Mouse (Mus musculus) hindbrain, embryonic 10.5 days (tissue): ENCODE measurements around the gene Man2a2. TPM values are rescaled to one million over a fixed set of nuclear protein-coding genes. Genes with fewer than 3 reads are reported as not detected.
A peak's percentile ranks its signal among the peaks of the same experiment; 100 is the strongest.

ENCODE experiments used
- DNase-seq: peaks from one replicate; pipeline ENCODE4 v3.0.0-alpha.2; 2017; ENCODE audit warnings: low spot score
- H3K27ac ChIP-seq: fragments of 300-500 bp; sonication (generic); 2 replicates; pipeline ENCODE4 v1.5.1; 2016; ENCODE audit warnings: mild to moderate bottlenecking, moderate library complexity
- H3K27me3 ChIP-seq: fragments of 300-500 bp; sonication (generic); 2 replicates; pipeline ENCODE4 v1.6.1; 2016; ENCODE audit warnings: mild to moderate bottlenecking; ENCODE audit not compliant: poor library complexity, insufficient read depth, severe bottlenecking
- H3K36me3 ChIP-seq: fragments of 300-500 bp; sonication (generic); 2 replicates; pipeline ENCODE4 v1.6.1; 2016; ENCODE audit warnings: mild to moderate bottlenecking, moderate library complexity
- H3K4me1 ChIP-seq: fragments of 300-500 bp; sonication (generic); replicated peaks from 2 replicates; pipeline ENCODE4 v1.6.1; 2016; ENCODE audit warnings: mild to moderate bottlenecking
- H3K4me3 ChIP-seq: fragments of 300-500 bp; sonication (generic); 2 replicates; pipeline ENCODE4 v1.5.1; 2016; ENCODE audit warnings: mild to moderate bottlenecking, moderate library complexity
- H3K9me3 ChIP-seq: fragments of 300-500 bp; sonication (generic); 2 replicates; pipeline ENCODE4 v1.6.1; 2016; ENCODE audit warnings: mild to moderate bottlenecking, moderate library complexity
- WGBS: fragments of 180-500 bp; shearing (Covaris S2); methylation state at CpG from one replicate; pipeline ENCODE4 v1.1.7; 2016; 5-methylcytosine and 5-hydroxymethylcytosine counted together
- polyA plus RNA-seq: library from polyadenylated mRNA; unstranded; fragments of >200 nt; fragmentation: Nextera tagmentation; extraction: Ambion mirVana; gene quantifications from 2 replicates; pipeline ENCODE4 v1.2.1, GENCODE M21; 2016

The Man2a2 gene
- polyA plus RNA-seq, 1 experiment from 2014 or later = 17.7 TPM

DNA sequence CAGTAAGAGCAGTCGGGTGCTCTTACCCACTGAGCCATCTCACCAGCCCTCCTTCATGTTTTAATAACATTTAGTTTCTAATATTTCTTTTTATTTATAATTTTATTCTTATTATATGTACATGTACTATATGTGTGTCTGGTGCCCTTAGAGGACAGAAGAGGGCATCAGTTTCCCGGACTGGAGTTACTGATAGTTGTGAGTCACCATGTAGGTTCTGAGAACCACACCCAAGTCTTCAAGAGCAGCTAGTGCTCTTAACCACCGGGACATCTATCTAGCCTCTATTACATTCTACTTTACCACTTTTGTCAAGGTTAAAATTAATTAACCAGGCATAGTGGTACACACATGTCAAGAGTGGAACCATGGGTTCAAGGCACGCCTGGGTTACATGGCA, 23.4 kb upstream of the Man2a2 start:
- peaks cover 11% of the 10 kb centered on the region; the same call in 1 of the 2 replicates for H3K4me1 ChIP-seq
- H3K9me3 ChIP-seq = no peaks in the 10 kb centered on the region
- no peaks in the 10 kb centered on the region for H3K27me3 ChIP-seq
- no peak for DNase-seq
- 89% methylated on average over 4 of the region's 4 CpGs for WGBS
- no peak overlapping the region for H3K27ac ChIP-seq
- H3K4me3 ChIP-seq = no peak overlapping the region
- peaks cover 85% of the 10 kb centered on the region for H3K36me3 ChIP-seq

DNA sequence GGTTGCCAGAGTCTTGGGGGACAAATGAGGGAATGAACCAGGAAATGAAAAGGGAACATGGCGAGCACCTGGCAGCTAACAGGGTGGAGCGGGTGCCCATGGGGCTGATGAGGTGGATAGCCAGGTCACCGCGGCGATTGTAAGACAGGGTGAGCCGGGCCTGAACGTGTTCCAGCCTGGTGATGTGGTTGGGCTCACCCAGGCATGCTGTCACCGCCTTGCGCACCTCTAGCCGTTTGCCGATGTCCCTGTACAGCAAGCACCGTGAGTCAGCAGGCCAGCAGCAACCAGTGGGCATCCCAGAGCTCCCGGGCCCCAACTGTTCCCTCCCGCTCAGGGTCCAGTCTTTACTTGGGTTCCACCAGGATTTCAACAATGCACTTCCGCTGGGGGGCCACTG, 20.9 kb upstream of the Man2a2 start:
- H3K4me1 ChIP-seq = peaks cover 17% of the 10 kb centered on the region
- H3K9me3 ChIP-seq = no peaks in the 10 kb centered on the region
- no peak for DNase-seq
- 95% methylated on average over 15 of the region's 15 CpGs for WGBS
- H3K36me3 ChIP-seq = peaks cover 75% of the 10 kb centered on the region
- peaks cover 9% of the 10 kb centered on the region for H3K27me3 ChIP-seq
- H3K27ac ChIP-seq = no peak overlapping the region
- no peak overlapping the region for H3K4me3 ChIP-seq

DNA sequence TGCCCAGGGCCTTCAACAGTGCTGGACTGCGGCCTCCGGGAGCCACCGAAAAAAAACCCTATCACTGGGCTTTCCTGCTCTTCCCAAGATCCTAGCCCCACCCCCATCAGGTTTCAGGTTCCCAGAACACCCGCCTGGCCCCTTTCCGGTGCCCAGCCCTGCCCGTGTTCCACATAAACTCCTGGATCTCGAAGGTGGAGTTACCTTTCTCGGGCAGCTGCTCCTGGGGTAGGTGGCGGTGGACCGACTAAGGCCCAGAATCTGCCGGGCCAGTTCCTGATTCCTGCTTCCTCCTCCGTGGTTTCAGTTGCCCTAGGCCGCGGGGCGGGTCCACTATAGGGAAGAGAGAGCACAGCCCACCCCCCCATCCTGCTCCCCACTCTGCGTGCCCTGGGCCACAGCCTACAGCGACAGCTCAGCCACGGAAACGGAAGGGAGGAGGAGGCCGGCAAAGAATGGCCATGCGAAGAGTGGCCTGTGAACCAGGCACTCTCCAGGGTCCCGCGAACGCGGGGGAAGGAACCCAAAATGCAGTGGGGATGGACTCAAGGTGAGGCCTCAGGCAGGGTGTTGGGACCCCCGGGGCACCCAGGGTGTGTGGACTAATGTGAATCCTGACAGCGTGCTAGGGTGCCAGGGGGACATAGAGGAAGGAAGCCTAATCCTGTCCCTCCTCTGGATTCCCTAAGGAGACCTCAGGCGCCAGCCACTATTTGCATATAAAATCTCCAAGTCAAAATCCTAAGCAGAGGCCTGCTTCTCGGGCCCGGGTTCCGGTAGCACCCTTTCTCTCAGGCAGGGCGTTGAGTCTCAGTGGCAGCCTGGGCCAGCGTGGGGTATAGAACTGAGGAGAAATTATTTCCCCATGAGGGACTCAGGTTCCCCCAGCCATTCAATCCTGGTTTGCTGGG, 16.7 kb upstream of the Man2a2 start, which contains the start of gene Fes:
Gene Fes, minus strand, starts transcription at position 314 of the 911 bp plus-strand sequence.
- Histone ChIP-seq H3K27ac (peak within 1 kb of the TSS; percentile 89), H3K4me3 (peak within 1 kb of the TSS; percentile 49), H3K4me1 (peaks cover 29% of the 10 kb centered on the region), H3K9me3 (no peaks in the 10 kb centered on the region), H3K36me3 (peaks cover 42% of the 10 kb centered on the region), H3K27me3 (peaks cover 23% of the 10 kb centered on the region)
- peak; percentile 58 for DNase-seq
- WGBS = 6% methylated on average over 33 of the region's 33 CpGs

DNA sequence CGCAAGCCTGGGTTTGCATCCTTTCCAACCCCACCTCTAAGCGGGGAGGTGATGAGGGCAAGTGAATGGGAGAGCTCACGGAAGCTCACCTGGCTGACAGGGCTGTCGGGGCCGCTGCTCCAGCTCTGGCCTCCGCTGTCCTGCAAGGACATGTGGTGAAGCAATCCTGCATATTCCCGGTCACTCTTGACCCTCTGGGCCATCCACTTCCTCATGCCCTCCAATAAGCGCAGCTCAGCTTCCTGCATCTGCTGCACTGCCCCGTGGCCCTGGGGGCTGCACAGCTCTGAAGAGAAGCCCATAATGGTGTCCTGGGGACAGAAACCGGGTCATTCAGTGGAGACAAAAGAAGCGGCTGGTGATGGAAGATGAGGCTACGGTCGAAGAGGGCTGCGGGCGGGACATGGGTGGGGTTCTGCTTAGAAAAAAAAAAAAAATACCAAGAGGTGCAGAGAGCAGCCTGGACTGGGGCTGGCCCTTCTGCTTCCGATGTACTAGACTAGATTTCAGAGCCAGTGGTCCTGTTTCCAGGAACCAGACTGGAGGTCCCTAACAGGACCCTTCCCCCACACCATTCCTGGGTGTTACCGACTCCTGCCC, 16.0 kb upstream of the Man2a2 start:
- H3K4me3 ChIP-seq = peak overlapping the region; percentile 49
- peak overlapping the region; percentile 89 for H3K27ac ChIP-seq
- H3K4me1 ChIP-seq = peaks cover 37% of the 10 kb centered on the region
- H3K36me3 ChIP-seq = peaks cover 42% of the 10 kb centered on the region
- 22% methylated on average over 17 of the region's 17 CpGs for WGBS
- peaks cover 30% of the 10 kb centered on the region for H3K27me3 ChIP-seq
- H3K9me3 ChIP-seq = no peaks in the 10 kb centered on the region
- DNase-seq = peak; percentile 47

DNA sequence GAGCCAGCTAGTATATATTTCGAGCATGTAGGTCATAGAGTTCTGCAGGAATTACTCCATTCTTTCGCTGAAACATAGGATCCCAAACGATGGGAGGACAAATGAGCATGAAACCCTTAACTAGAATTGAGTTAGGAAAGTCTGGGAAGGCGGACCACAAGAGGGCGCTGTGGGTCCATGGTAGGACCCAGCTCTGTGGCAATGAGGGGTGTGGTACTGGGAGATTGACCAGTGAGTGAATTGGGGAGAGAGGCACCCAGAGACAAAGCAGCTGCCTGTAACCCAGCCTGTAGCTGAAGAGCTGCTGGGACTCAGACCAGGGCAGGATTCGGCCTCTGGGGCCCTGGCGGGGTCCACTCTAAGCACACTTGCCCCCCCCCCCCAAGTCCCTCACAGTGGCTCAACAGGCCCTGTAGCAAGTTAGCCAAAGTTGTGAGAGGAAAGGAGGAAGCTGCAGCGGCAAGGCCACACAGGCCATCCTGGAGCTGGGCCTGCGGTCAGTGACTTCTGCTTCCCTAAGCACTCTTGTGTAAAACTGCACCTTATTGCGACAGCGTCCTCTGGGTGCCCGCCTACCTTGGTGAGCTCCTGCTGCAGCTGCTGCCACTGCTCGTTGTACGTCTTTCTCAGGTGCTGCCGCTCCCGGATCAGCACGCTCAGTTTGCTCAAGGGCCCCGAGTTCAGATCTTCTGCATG, 15.2 kb upstream of the Man2a2 start:
- Histone ChIP-seq H3K27me3 (peaks cover 38% of the 10 kb centered on the region), H3K4me1 (peaks cover 37% of the 10 kb centered on the region), H3K27ac (peak overlapping the region; percentile 89), H3K4me3 (peak overlapping the region; percentile 49), H3K9me3 (no peaks in the 10 kb centered on the region), H3K36me3 (peaks cover 35% of the 10 kb centered on the region)
- 34% methylated on average over 18 of the region's 18 CpGs for whole genome bisulfite sequencing
- peak; percentile 92 for DNase-seq

DNA sequence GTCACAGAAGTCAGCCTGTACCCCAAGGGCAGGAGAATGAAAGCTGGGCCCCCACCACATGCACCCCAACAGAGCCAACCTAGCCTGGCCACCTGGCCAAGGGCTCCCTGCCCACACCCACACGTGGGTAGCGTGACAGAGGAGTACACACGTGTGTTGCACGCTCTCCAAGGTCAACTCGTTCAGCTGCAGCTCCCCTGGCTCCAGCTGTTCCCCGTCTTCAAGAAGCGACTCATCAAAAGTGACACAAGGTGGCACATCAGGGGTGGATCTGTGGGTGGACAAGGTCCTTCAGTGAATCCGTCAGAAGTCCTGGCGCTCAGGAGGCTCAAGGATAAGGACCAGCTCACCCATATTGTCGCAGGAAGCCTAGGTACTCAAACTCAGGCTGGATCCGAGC, 11.7 kb upstream of the Man2a2 start:
- WGBS = 73% methylated on average over 11 of the region's 11 CpGs
- Histone ChIP-seq H3K4me3 (no peak overlapping the region), H3K9me3 (no peaks in the 10 kb centered on the region), H3K27me3 (peaks cover 53% of the 10 kb centered on the region), H3K36me3 (peaks cover 24% of the 10 kb centered on the region), H3K27ac (no peak overlapping the region), H3K4me1 (peaks cover 28% of the 10 kb centered on the region)
- DNase-seq = no peak

DNA sequence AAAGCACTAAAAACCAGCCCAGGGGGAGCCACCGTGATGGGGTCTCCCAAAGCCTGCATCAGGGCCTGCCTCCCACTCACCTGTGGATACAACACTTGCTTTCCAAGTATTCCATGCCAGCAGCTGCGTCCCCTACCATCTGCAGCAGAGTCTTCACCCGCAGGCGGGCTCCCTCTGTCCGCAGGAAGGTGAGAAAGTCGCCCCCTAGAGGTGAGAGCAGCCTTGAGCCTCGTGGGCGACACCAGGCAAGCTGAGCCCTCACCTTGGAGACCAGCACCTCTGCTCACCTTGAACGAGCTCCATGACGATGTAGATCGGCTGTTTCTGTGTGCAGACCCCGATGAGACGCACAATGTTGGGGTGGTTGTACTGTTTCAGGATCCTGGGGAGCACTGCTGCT, 8.4 kb upstream of the Man2a2 start:
- 59% methylated on average over 13 of the region's 13 CpGs for WGBS
- peaks cover 38% of the 10 kb centered on the region for H3K27me3 ChIP-seq
- peaks cover 24% of the 10 kb centered on the region for H3K36me3 ChIP-seq
- no peak overlapping the region for H3K27ac ChIP-seq
- H3K4me3 ChIP-seq = no peak overlapping the region
- no peaks in the 10 kb centered on the region for H3K9me3 ChIP-seq
- peak; percentile 42 for DNase-seq
- peaks cover 23% of the 10 kb centered on the region for H3K4me1 ChIP-seq

DNA sequence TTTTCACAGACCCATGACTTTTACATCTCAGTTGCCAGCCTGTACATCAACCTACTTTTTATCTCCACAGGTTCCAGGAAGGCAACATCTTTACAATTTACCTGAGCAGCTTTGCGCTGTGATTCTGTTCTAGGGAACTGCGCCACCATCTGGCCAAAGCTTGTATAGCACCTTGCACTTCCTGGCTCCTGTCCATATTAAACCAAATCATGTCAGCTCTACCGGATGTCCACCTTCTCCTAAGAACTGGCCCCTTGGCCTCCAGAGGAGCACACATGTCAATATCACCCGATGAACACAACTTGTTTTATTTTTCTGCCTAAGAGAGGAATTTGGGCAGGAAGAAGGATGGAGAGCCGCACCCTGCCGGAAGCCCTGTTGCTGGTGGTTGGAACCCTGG, 6.3 kb upstream of the Man2a2 start:
- peak; percentile 74 for DNase-seq
- 37% methylated on average over 6 of the region's 6 CpGs for WGBS

DNA sequence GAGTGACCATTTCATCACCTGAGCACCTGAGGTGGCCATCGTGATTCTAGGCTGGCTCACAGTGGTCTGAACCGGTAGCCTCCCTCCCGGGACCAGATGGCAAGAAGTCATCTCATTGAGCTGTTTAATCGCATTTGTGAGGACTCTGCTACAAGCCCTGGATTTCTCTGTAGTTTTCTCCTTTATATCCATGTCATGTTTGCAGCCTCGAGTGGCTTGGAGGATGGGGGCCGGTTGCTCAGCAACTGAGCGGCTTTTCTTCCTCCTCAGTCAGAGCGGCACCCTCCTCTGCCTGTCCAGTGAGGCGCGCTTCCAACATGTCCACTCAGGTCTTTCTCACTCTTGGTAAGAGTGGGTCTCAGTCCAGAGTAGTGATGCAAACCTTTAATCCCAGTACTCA, 5.0 kb upstream of the Man2a2 start:
- H3K4me3 ChIP-seq = no peak overlapping the region
- no peaks in the 10 kb centered on the region for H3K9me3 ChIP-seq
- H3K27me3 ChIP-seq = peaks cover 19% of the 10 kb centered on the region
- no peak for DNase-seq
- WGBS = 75% methylated on average over 10 of the region's 10 CpGs
- no peak overlapping the region for H3K27ac ChIP-seq
- H3K4me1 ChIP-seq = peaks cover 12% of the 10 kb centered on the region
- peaks cover 11% of the 10 kb centered on the region; the same call in 1 of the 2 replicates for H3K36me3 ChIP-seq

More for the DNA sequence above, 6.3 kb upstream of the Man2a2 start:
- Histone ChIP-seq H3K9me3 (no peaks in the 10 kb centered on the region), H3K27ac (no peak overlapping the region), H3K4me1 (peaks cover 15% of the 10 kb centered on the region), H3K27me3 (peaks cover 32% of the 10 kb centered on the region), H3K36me3 (peaks cover 15% of the 10 kb centered on the region), H3K4me3 (no peak overlapping the region)

DNA sequence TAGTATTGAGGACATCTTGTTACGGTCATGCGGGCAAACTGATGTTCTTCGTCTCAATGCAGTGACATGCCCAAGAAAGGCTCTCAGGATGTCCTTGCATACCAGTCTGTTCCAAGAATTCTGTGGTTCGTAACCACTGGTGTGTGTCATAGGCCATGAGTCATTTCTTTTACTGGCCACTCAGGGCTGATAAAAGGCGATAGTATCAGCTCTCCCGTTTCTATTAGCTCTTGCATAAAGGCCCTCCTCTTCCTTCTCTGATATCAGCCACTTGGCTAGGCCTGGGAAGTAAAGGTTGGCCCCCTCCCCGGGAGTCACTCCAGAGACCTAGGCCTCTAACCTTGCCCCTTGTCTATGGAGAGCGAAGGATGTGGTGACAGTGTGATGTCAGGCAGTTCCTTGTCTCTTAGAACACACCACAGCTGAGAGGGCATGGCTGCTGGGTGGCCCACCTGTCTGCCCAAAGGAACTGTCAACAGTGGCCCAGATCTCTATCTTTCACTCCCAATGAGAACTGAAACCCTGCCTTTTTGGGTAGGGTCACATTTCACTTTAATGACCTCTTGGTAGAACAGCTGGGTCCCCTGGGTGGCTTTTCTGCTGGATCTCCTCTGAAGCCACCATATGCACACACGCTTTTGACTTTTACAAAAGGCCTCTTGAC, 4.3 kb upstream of the Man2a2 start:
- no peak overlapping the region for H3K27ac ChIP-seq
- peaks cover 12% of the 10 kb centered on the region; the same call in 1 of the 2 replicates for H3K27me3 ChIP-seq
- H3K9me3 ChIP-seq = no peaks in the 10 kb centered on the region
- H3K36me3 ChIP-seq = peaks cover 7% of the 10 kb centered on the region; the same call in 1 of the 2 replicates
- no peak for DNase-seq
- peaks cover 14% of the 10 kb centered on the region for H3K4me1 ChIP-seq
- 86% methylated on average over 9 of the region's 9 CpGs for WGBS
- no peak overlapping the region for H3K4me3 ChIP-seq

DNA sequence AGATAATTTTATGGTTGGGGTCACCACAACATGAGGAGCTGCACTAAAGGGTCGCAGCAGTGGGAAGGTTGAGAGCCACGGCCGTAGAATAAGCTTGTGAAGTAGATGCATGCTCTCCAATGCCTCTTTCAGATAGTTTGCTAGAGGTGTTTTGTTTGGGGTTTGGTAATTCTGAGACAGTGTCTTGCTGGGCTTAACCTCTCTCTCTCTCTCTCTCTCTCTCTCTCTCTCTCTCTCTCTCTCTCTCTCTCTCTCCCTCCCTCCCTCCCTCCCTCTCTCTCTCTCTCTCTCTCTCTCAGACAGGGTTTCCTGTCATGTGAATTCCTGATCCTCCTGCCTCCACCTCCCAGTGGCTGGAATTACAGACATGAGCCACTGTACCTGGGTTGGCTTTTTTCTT, 3.6 kb upstream of the Man2a2 start:
- peaks cover 5% of the 10 kb centered on the region; the same call in 1 of the 2 replicates for H3K27me3 ChIP-seq
- no peak for DNase-seq
- no peak overlapping the region for H3K4me3 ChIP-seq
- peaks cover 4% of the 10 kb centered on the region; the same call in 1 of the 2 replicates for H3K36me3 ChIP-seq
- no peaks in the 10 kb centered on the region for H3K9me3 ChIP-seq
- no peak overlapping the region for H3K27ac ChIP-seq
- whole genome bisulfite sequencing = 90% methylated on average over 3 of the region's 3 CpGs
- H3K4me1 ChIP-seq = peaks cover 22% of the 10 kb centered on the region

DNA sequence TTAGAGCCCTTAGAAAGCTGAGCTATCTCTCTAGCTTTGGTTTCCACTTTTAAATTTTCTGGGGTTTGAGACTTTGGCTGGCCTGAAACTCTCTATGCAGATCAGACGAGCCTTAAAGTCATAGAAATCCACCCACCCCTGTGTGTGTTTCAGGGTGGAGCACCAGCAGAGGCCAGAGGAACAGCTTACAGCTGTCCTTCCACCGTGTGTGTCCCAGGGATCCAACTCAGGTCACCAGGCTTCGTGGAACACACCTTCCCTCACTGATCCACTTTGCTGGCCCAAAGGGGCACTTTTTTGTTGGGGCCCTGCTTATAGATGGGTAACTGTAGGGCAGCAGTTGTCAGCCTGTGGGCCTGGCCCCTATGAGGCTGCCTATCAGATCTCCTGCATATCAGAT, 3.1 kb upstream of the Man2a2 start:
- Histone ChIP-seq H3K9me3 (no peaks in the 10 kb centered on the region), H3K4me3 (no peak overlapping the region), H3K4me1 (peaks cover 26% of the 10 kb centered on the region), H3K27me3 (peaks cover 5% of the 10 kb centered on the region; the same call in 1 of the 2 replicates), H3K27ac (no peak overlapping the region), H3K36me3 (no peaks in the 10 kb centered on the region)
- DNase-seq = no peak
- 65% methylated on average over 3 of the region's 3 CpGs for WGBS
